Mouse (Mus musculus) C2C12 (cell line): ENCODE results near the gene Aknad1. TPM values are rescaled to one million over a fixed set of nuclear protein-coding genes. Genes with fewer than 3 reads are reported as not detected.

Experiments
- H3K27me3 ChIP-seq: one replicate; pipeline ENCODE4 v1.6.1; 2011; ENCODE audit not compliant: control insufficient read depth, insufficient read depth, insufficient read length
- H3K36me3 ChIP-seq: one replicate; pipeline ENCODE4 v1.6.1; 2011; ENCODE audit not compliant: control insufficient read depth, insufficient read depth
- H3K4me3 ChIP-seq: one replicate; pipeline ENCODE4 v1.5.1; 2011; ENCODE audit warnings: mild to moderate bottlenecking, control low read depth; ENCODE audit not compliant: poor library complexity, insufficient read depth, severe bottlenecking
- H3K79me2 ChIP-seq: one replicate; pipeline ENCODE4 v1.6.1; 2011; ENCODE audit not compliant: control insufficient read depth, insufficient read depth
- H3K79me3 ChIP-seq: one replicate; pipeline ENCODE4 v1.6.1; 2011; ENCODE audit warnings: low read depth, control low read depth
- H3ac ChIP-seq: one replicate; pipeline ENCODE3; 2011; ENCODE audit warnings: low read depth; ENCODE audit not compliant: control insufficient read depth, insufficient read length
- CEBPB ChIP-seq: IDR thresholded peaks from one replicate; pipeline ENCODE4 v1.6.1; 2011; ENCODE audit warnings: low read depth, mild to moderate bottlenecking, control low read depth, moderate library complexity
- CTCF ChIP-seq: IDR thresholded peaks from one replicate; pipeline ENCODE4 v1.5.1; 2011; ENCODE audit not compliant: control insufficient read depth, insufficient read depth, insufficient read length
- FOSL1 ChIP-seq: IDR thresholded peaks from one replicate; pipeline ENCODE4 v1.8.0; 2011; ENCODE audit warnings: mild to moderate bottlenecking, low read length; ENCODE audit not compliant: poor library complexity, insufficient read depth, severe bottlenecking
- MAX ChIP-seq: IDR thresholded peaks from one replicate; pipeline ENCODE4 v1.6.1; 2011; ENCODE audit warnings: mild to moderate bottlenecking, control low read depth
- MYOD1 ChIP-seq: IDR thresholded peaks from one replicate; pipeline ENCODE4 v1.6.1; 2011; ENCODE audit warnings: low read depth; ENCODE audit not compliant: control insufficient read depth, insufficient read length
- MYOG ChIP-seq: IDR thresholded peaks from one replicate; pipeline ENCODE4 v1.6.1; 2011; ENCODE audit not compliant: control insufficient read depth, insufficient read length; ENCODE audit errors: extremely low read depth
- USF1 ChIP-seq: IDR thresholded peaks from one replicate; pipeline ENCODE4 v1.6.1; 2011; ENCODE audit warnings: low read depth, mild to moderate bottlenecking, control low read depth, moderate library complexity
- polyA plus RNA-seq: library from polyadenylated mRNA; unstranded; fragments of >200 nt; fragmentation: generic; extraction: Trizol; gene quantifications from one replicate; pipeline ENCODE4 v1.2.1, GENCODE M21; 2012; ENCODE audit warnings: missing spikeins

The Aknad1 gene
- polyA plus RNA-seq, 1 experiment, result 0.20 TPM

GRCm38 (mm10) chr3:108701256-108701655 lies 38.2 kb upstream of the Aknad1 start:
- TF ChIP-seq USF1 (no peak), MYOG (no peak), MYOD1 (no peak), CTCF (no peak), MAX (no peak)
- peaks cover 60% of the 10 kb centered on the region for H3K36me3 ChIP-seq
- no peaks in the 10 kb centered on the region for H3K27me3 ChIP-seq
- no peak overlapping the region for H3K4me3 ChIP-seq
- H3ac ChIP-seq, result no peak overlapping the region
- peaks cover 23% of the 10 kb centered on the region for H3K79me2 ChIP-seq
- peaks cover 15% of the 10 kb centered on the region for H3K79me3 ChIP-seq

- Histone ChIP-seq H3K36me3 (peaks cover 47% of the 10 kb centered on the region), H3K79me2 (peaks cover 39% of the 10 kb centered on the region), H3ac (no peak overlapping the region), H3K4me3 (no peak overlapping the region), H3K79me3 (peaks cover 18% of the 10 kb centered on the region), H3K27me3 (no peaks in the 10 kb centered on the region)
- TF ChIP-seq USF1, result no peak
- no peak for TF ChIP-seq MYOG
These were observed 36.7 kb upstream of the Aknad1 start for GRCm38 (mm10) chr3:108702789-108703188.

- H3K4me3 ChIP-seq, result no peak overlapping the region
- peaks cover 100% of the 10 kb centered on the region for H3K79me2 ChIP-seq
- H3K36me3 ChIP-seq, result peaks cover 6% of the 10 kb centered on the region
- peaks cover 61% of the 10 kb centered on the region for H3K79me3 ChIP-seq
- TF ChIP-seq CEBPB (no peak), USF1 (no peak), MYOD1 (no peak), MAX (no peak), CTCF (no peak), MYOG (no peak), FOSL1 (no peak)
- H3K27me3 ChIP-seq, result no peaks in the 10 kb centered on the region
- no peak overlapping the region for H3ac ChIP-seq
These were observed 28.2 kb upstream of the Aknad1 start for GRCm38 (mm10) chr3:108711296-108711695.

GRCm38 (mm10) chr3:108713065-108713675 lies 26.3 kb upstream of the Aknad1 start:
- H3K27me3 ChIP-seq, result no peaks in the 10 kb centered on the region
- peaks cover 74% of the 10 kb centered on the region for H3K79me3 ChIP-seq
- H3K79me2 ChIP-seq, result peaks cover 100% of the 10 kb centered on the region
- H3K4me3 ChIP-seq, result no peak overlapping the region
- H3ac ChIP-seq, result no peak overlapping the region
- H3K36me3 ChIP-seq, result peaks cover under 1% of the 10 kb centered on the region
- TF ChIP-seq MYOD1, result no peak
- TF ChIP-seq USF1, result no peak
- TF ChIP-seq MAX, result no peak
- TF ChIP-seq FOSL1, result no peak
- TF ChIP-seq CEBPB, result no peak
- no peak for TF ChIP-seq MYOG
- no peak for TF ChIP-seq CTCF

GRCm38 (mm10) chr3:108714837-108715236 lies 24.6 kb upstream of the Aknad1 start:
- no peak overlapping the region for H3K4me3 ChIP-seq
- peaks cover 78% of the 10 kb centered on the region for H3K79me3 ChIP-seq
- H3K27me3 ChIP-seq, result no peaks in the 10 kb centered on the region
- no peak overlapping the region for H3ac ChIP-seq
- peaks cover 3% of the 10 kb centered on the region for H3K36me3 ChIP-seq
- H3K79me2 ChIP-seq, result peaks cover 100% of the 10 kb centered on the region
- TF ChIP-seq MYOG (no peak), USF1 (no peak), MYOD1 (no peak), FOSL1 (no peak), MAX (no peak), CTCF (no peak), CEBPB (no peak)

GRCm38 (mm10) chr3:108717896-108718502 lies 21.5 kb upstream of the Aknad1 start:
- TF ChIP-seq FOSL1 (no peak), MYOG (no peak), USF1 (no peak), MAX (no peak), MYOD1 (no peak), CTCF (no peak), CEBPB (no peak)
- Histone ChIP-seq H3K4me3 (no peak overlapping the region), H3K36me3 (peaks cover 3% of the 10 kb centered on the region), H3ac (no peak overlapping the region), H3K27me3 (no peaks in the 10 kb centered on the region), H3K79me3 (peaks cover 77% of the 10 kb centered on the region), H3K79me2 (peaks cover 88% of the 10 kb centered on the region)
